Mouse (Mus musculus) kidney, adult 2 months (tissue): Measurements from ENCODE around the gene B3gntl1.
A peak's percentile ranks its signal among the peaks of the same experiment; 100 is the strongest.

Experiments
- CTCF ChIP-seq: fragments of 200-500 bp; conservative IDR thresholded peaks from 2 replicates; pipeline ENCODE4 v1.5.1; 2011; ENCODE audit warnings: low read depth, mild to moderate bottlenecking, control low read depth, low read length, moderate library complexity, mixed read lengths; ENCODE audit not compliant: insufficient read depth, insufficient read length
- POLR2A ChIP-seq: fragments of 200-500 bp; IDR thresholded peaks from one replicate; pipeline ENCODE4 v1.6.1; 2011; ENCODE audit warnings: low read depth, low read length, control low read depth

DNA sequence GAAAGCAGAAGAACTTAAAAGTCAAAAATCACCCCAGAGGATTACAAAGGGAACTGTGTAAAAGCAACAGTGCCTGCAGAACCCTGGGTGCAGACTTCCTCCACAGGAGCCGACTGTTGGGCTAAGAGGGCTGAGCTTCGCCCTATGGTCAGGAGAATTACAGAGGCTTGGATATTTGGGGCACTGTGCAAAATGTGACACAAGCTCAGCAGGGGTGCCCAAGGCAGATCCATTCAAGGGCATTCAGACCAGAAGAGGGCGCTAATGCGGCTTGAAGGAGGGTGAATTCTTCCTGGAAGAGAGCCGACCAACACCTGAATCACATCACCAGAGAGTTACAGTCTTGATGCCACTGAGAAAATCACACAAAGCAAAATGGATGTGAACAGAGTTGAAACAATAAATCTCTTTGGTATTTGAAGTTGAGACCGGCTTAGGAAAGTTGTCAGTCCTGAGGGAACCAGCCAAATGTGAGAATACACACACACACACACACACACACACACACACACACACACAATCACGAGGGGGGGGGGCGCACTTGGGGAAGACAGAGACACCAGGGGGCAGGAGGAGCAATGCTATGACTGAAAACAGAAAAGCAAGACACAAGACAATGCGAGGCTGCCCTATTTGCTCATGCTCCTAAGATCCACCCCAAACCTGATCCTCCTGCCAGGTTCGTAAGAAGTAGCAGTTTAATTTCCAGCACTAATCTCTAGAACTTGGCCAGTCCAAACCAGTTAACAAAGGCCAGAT lies 20.2 kb downstream of the B3gntl1 start:
- TF ChIP-seq POLR2A = no peak
- TF ChIP-seq CTCF = peak; percentile 75
